Mouse (Mus musculus) myocyte (in vitro differentiated cells): Measurements from ENCODE around the gene Mcur1. TPM values are rescaled to one million over a fixed set of nuclear protein-coding genes. Genes with fewer than 3 reads are reported as not detected.

Source experiments
- H3K27me3 ChIP-seq: one replicate; pipeline ENCODE4 v1.6.1; 2011; ENCODE audit not compliant: control insufficient read depth, insufficient read depth, insufficient read length
- H3K36me3 ChIP-seq: one replicate; pipeline ENCODE4 v1.6.1; 2011; ENCODE audit not compliant: control insufficient read depth, insufficient read depth
- H3K4me2 ChIP-seq: one replicate; pipeline ENCODE4 v1.6.1; 2011; ENCODE audit warnings: low read depth, control low read depth
- H3K4me3 ChIP-seq: one replicate; pipeline ENCODE4 v1.5.1; 2011; ENCODE audit warnings: mild to moderate bottlenecking, control low read depth, moderate library complexity
- H3K79me2 ChIP-seq: one replicate; pipeline ENCODE4 v1.6.1; 2011; ENCODE audit not compliant: control insufficient read depth, insufficient read depth
- H3ac ChIP-seq: one replicate; pipeline ENCODE4 v1.6.1; 2011; ENCODE audit not compliant: control insufficient read depth, insufficient read length
- CEBPB ChIP-seq: IDR thresholded peaks from 2 replicates; pipeline ENCODE4 v1.6.1; 2011; ENCODE audit warnings: mild to moderate bottlenecking, moderate library complexity; ENCODE audit not compliant: poor library complexity, insufficient read depth, severe bottlenecking
- E2F4 ChIP-seq: IDR thresholded peaks from one replicate; pipeline ENCODE4 v1.6.1; 2011; ENCODE audit warnings: mild to moderate bottlenecking, control low read depth, moderate library complexity; ENCODE audit not compliant: insufficient read depth
- MAX ChIP-seq: IDR thresholded peaks from one replicate; pipeline ENCODE4 v1.6.1; 2011; ENCODE audit warnings: low read depth, mild to moderate bottlenecking, control low read depth
- MYOD1 ChIP-seq, 3 experiments: IDR thresholded peaks; one replicate each; pipeline ENCODE4 v1.6.1; 2011; ENCODE audit warnings: control low read depth in 2 of 3, low read depth in 2 of 3, mild to moderate bottlenecking in 2 of 3, moderate library complexity in 1 of 3; ENCODE audit not compliant: insufficient read length in 2 of 3, control insufficient read depth in 1 of 3
- MYOG ChIP-seq, 3 experiments: IDR thresholded peaks; one replicate each; pipeline ENCODE4 v1.6.1; 2011; ENCODE audit warnings: control low read depth in 2 of 3, low read depth in 2 of 3, mild to moderate bottlenecking in 2 of 3; ENCODE audit not compliant: insufficient read length in 2 of 3, control insufficient read depth in 1 of 3, insufficient read depth in 1 of 3
- POLR2A ChIP-seq: IDR thresholded peaks from one replicate; pipeline ENCODE4 v1.6.1; 2011; ENCODE audit warnings: low read depth, mild to moderate bottlenecking, control low read depth, moderate library complexity; ENCODE audit not compliant: insufficient read length
- POLR2AphosphoS2 ChIP-seq: IDR thresholded peaks from one replicate; pipeline ENCODE4 v1.6.1; 2011; ENCODE audit warnings: low read depth, control low read depth; ENCODE audit not compliant: insufficient read length
- REST ChIP-seq: IDR thresholded peaks from one replicate; pipeline ENCODE4 v1.6.1; 2011; ENCODE audit warnings: mild to moderate bottlenecking, control low read depth, moderate library complexity; ENCODE audit not compliant: insufficient read depth, insufficient read length
- SRF ChIP-seq: IDR thresholded peaks from one replicate; pipeline ENCODE4 v1.6.1; 2011; ENCODE audit warnings: low read depth; ENCODE audit not compliant: control insufficient read depth, insufficient read length
- TCF12 ChIP-seq: IDR thresholded peaks from one replicate; pipeline ENCODE4 v1.6.1; 2011; ENCODE audit warnings: mild to moderate bottlenecking, control low read depth; ENCODE audit not compliant: poor library complexity, insufficient read depth, severe bottlenecking
- TCF3 ChIP-seq: IDR thresholded peaks from one replicate; pipeline ENCODE4 v1.6.1; 2011; ENCODE audit warnings: low read depth, control low read depth; ENCODE audit not compliant: insufficient read length
- USF1 ChIP-seq: IDR thresholded peaks from one replicate; pipeline ENCODE4 v1.6.1; 2011; ENCODE audit warnings: low read depth, mild to moderate bottlenecking, control low read depth, moderate library complexity
- polyA plus RNA-seq: library from polyadenylated mRNA; unstranded; fragments of >200 nt; fragmentation: generic; extraction: Trizol; gene quantifications from one replicate; pipeline ENCODE4 v1.2.1, GENCODE M21; 2012; ENCODE audit warnings: missing spikeins

Mcur1 gene
- polyA plus RNA-seq, 1 experiment = 5.7 TPM

DNA sequence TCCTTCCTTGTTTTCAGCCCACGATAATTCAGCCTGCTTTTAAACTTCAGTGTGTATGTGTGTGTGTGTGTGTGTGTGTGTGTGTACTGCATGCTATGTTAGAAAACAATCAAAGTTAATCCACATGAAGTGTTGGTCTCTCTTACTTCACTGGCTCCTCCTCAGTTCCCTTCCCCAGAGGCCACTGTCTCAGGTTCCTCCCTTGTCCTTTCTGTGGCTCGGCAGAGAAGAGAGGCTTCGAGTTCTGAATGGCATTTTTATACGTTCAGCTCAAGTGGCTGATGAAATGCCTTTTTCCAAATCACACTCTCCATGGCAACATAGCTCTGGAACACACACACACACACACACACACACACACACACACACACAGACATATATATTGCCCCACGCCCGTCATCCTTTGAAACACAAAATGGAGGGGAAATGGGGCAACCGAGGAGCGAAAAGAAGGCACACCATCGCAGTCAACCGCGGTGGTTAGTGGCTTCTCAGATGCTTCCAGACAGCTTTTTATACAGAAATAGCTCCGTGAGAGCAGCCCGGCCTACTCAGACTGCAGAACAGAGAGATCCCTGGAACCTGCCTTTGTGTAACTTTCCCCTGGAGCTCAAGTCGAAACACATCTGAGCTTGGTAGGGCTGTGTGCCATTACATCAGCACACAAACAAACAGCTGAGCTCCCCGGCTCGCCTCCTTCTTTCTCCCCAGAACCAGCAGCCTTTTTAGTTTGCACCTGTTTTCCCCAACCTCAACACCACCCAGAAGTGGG is 34.4 kb downstream of the Mcur1 start:
- TF ChIP-seq E2F4 (no peak), POLR2AphosphoS2 (no peak), TCF3 (no peak), CEBPB (no peak), TCF12 (peak; percentile 53), MYOG (IDR thresholded peaks at IDR 0.05; ENCODE audit: control insufficient read depth in 1 of 3, insufficient read depth in 1 of 3, insufficient read length in 2 of 3, low read depth in 2 of 3) (peak; percentile 9 to 83 (median 49)), USF1 (no peak), MAX (no peak), MYOD1 (IDR thresholded peaks at IDR 0.05; ENCODE audit: control insufficient read depth in 1 of 3, insufficient read length in 2 of 3, low read depth in 2 of 3) (peak; percentile 51 to 70 (median 66)), REST (no peak), SRF (no peak), POLR2A (no peak)
- H3ac ChIP-seq = no peak overlapping the region
- no peaks in the 10 kb centered on the region for H3K27me3 ChIP-seq
- H3K36me3 ChIP-seq = no peaks in the 10 kb centered on the region
- H3K4me3 ChIP-seq = no peak overlapping the region
- H3K79me2 ChIP-seq = no peaks in the 10 kb centered on the region
- peak overlapping the region; percentile 82 for H3K4me2 ChIP-seq

DNA sequence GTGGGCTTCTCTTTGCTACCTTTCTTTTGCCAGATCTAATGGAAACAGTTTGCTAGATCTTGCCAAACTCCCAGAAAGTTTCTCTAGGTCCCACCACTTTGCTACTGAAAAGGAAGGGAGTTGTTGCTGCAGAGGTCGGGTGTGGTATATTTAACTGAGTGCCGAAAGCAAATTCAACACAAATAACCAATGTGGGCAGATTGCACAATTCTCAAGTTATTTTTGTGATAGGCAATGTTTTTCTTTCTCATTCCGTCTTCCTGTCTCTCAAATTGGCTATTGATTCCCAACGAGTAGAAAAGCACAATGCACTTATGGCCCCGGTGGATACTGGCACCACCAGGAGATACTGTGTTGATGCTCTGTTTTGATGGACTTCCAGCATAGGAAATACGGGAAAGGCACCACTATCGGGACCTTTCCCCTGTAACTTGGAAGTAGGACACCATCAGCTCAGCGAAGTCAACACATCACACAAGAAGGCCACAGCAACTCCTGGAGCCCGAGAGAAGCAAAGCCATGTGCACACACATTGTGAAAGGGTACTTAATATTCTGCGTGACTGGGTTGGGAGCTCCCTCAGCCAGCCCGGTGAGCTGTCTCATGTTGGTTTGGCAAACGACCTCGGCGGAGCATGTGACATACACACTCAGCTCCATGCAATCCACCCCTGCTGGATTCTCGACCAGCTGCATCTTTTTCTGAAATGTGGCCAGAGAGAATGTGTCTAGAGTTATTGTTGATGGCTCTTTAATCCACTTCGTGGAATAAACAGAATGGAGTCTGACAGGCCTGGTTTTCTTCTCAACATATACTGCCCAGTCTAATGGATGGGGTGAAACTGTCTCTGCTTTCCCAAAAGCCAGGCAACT is 35.3 kb downstream of the Mcur1 start:
- Histone ChIP-seq H3K4me3 (no peak overlapping the region), H3K27me3 (no peaks in the 10 kb centered on the region), H3K36me3 (no peaks in the 10 kb centered on the region), H3K79me2 (no peaks in the 10 kb centered on the region), H3K4me2 (peak overlapping the region; percentile 82), H3ac (no peak overlapping the region)
- TF ChIP-seq MAX = no peak
- TF ChIP-seq POLR2A = no peak
- TF ChIP-seq USF1 = peak; percentile 82
- TF ChIP-seq TCF12 = peak; percentile 40
- TF ChIP-seq MYOG (IDR thresholded peaks at IDR 0.05; ENCODE audit: control insufficient read depth in 1 of 3, insufficient read depth in 1 of 3, insufficient read length in 2 of 3, low read depth in 2 of 3) = peak in 1 of 3 experiments; percentile 73
- peak in 1 of 3 experiments; percentile 70 for TF ChIP-seq MYOD1 (IDR thresholded peaks at IDR 0.05; ENCODE audit: control insufficient read depth in 1 of 3, insufficient read length in 2 of 3, low read depth in 2 of 3)
- no peak for TF ChIP-seq E2F4
- peak; percentile 89 for TF ChIP-seq CEBPB

DNA sequence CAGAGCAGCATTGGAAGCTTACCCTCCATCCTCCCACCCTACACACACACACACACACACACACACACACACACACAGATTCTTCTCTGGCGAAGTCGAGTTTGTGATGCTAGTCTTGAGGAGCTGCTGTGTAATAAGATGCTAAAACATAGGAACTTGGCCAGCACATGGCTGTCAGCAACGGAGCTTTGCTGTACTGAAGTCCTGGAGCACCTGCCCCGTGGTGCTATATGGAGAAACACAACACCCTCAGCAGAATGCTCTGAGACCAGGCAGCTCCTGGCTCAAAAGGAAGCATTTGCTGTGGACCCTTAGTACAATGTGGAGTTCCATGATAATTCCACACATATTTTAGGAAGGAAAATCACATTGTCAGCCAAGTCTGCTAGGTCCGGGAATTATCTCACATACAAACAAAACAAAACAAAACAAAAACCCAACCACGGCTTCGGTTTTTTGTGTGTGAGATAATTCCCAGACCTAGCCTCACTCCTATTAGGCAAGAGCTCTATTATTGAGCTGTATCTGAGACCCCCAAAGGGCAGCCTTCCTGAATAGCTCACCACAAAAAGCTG is 36.0 kb downstream of the Mcur1 start:
- H3K27me3 ChIP-seq = no peaks in the 10 kb centered on the region
- H3K4me3 ChIP-seq = no peak overlapping the region
- no peaks in the 10 kb centered on the region for H3K36me3 ChIP-seq
- no peaks in the 10 kb centered on the region for H3K79me2 ChIP-seq
- no peak overlapping the region for H3ac ChIP-seq
- H3K4me2 ChIP-seq = peak overlapping the region; percentile 82
- peak in 1 of 3 experiments; percentile 25 for TF ChIP-seq MYOG (IDR thresholded peaks at IDR 0.05; ENCODE audit: control insufficient read depth in 1 of 3, insufficient read depth in 1 of 3, insufficient read length in 2 of 3, low read depth in 2 of 3)
- no peak for TF ChIP-seq TCF12
- no peak for TF ChIP-seq E2F4
- peak; percentile 54 to 66 (median 57) for TF ChIP-seq MYOD1 (IDR thresholded peaks at IDR 0.05; ENCODE audit: control insufficient read depth in 1 of 3, insufficient read length in 2 of 3, low read depth in 2 of 3)
- no peak for TF ChIP-seq POLR2AphosphoS2
- no peak for TF ChIP-seq USF1
- no peak for TF ChIP-seq MAX
- TF ChIP-seq REST = no peak
- no peak for TF ChIP-seq SRF
- no peak for TF ChIP-seq POLR2A
- TF ChIP-seq TCF3 = no peak
- TF ChIP-seq CEBPB = no peak

DNA sequence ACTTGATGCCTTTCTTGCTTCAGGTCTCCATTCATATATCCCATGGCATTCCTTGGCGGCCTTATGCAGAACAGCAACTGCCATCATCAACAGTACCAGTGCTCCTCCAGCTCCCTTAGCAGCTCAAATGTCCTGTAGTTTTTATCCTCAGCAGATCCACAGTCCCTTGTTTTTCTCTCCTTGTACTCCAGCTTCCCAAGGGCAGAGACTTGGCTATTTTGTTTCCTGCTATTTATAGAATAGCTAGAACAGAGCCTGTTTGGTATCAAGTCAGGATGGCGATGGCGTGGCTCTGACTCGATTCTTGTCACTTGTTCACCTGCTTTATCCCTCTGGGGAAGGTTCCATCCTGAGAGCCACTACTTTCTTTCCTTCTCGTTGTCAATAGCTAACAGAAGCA is 38.1 kb downstream of the Mcur1 start:
- Histone ChIP-seq H3K4me2 (no peak overlapping the region), H3K27me3 (no peaks in the 10 kb centered on the region), H3K4me3 (no peak overlapping the region), H3K79me2 (no peaks in the 10 kb centered on the region), H3ac (no peak overlapping the region), H3K36me3 (no peaks in the 10 kb centered on the region)
- TF ChIP-seq TCF12 = no peak
- TF ChIP-seq USF1 = no peak
- TF ChIP-seq MAX = no peak
- no peak for TF ChIP-seq POLR2AphosphoS2
